Mouse (Mus musculus) heart, postnatal 0 days (tissue): Measurements from ENCODE around the gene Pccb.

Source experiments
- CTCF ChIP-seq: IDR thresholded peaks from 2 replicates; pipeline ENCODE4 v1.5.1; 2016; ENCODE audit warnings: antibody characterized with exemption, control low read depth, low read depth
- EP300 ChIP-seq: IDR thresholded peaks from 2 replicates; pipeline ENCODE4 v1.6.1; 2016; ENCODE audit warnings: antibody characterized with exemption, low read depth

DNA sequence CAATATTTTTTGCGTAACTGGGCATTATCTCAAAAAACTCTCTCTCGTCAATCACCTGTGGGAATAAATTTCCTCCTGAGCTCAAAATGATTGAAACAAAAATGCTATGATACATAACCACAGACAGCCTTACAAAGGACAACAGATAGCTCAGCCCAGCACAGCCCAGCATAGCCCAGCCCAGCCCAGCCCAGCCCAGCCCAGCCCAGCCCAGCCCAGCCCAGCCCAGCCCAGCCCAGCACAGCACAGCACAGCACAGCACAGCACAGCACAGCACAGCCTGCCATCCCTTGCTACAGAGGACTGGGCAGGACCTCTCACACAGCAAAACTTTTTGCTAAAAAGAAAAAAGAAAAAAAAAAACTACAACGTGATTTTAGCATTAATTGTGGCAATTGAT lies 46.8 kb downstream of the Pccb start:
- TF ChIP-seq CTCF, result no peak
- no peak for TF ChIP-seq EP300
